Mouse (Mus musculus): ENCODE results near the gene Olfr829. TPM values are rescaled to one million over a fixed set of nuclear protein-coding genes. Genes with fewer than 3 reads are reported as not detected.
"Not testable (repeated sequence)": the region's sequence is repeated elsewhere in the genome, so short reads cannot be mapped to it uniquely, and the experiment has no call there.

Olfr829 gene
- polyA plus RNA-seq (2012; rRNA removed): not detected in 2 replicates

- TF ChIP-seq CTCF (IDR thresholded peaks at IDR 0.05; ENCODE audit: borderline replicate concordance, control insufficient read depth, extremely low read depth, insufficient read depth, low read length, poor library complexity): no peak
- no peak for TF ChIP-seq POLR2A (IDR thresholded peaks at IDR 0.05; ENCODE audit: control insufficient read depth, extremely low read depth, insufficient read depth, low read length, poor library complexity)
- Histone ChIP-seq H3K27ac (ENCODE audit: control insufficient read depth, insufficient read depth, low read length) (no peak within 1 kb of the TSS), H3K36me3 (ENCODE audit: control insufficient read depth, insufficient read depth, low read length) (no peaks in the 10 kb centered on the region), H3K4me1 (replicated peaks; ENCODE audit: control insufficient read depth, insufficient read depth, low read length) (no peaks in the 10 kb centered on the region), H3K4me3 (ENCODE audit: control insufficient read depth, insufficient read depth, low read length) (no peak within 1 kb of the TSS), H3K27me3 (ENCODE audit: control insufficient read depth, insufficient read depth, low read length) (no peaks in the 10 kb centered on the region)
- DNase-seq: no peak
- whole genome bisulfite sequencing: 75% methylated on average over 1 of the region's 1 CpGs
These were observed at the start of gene Olfr829 for GRCm38 (mm10) chr9:18854633-18855032. Gene Olfr829, plus strand, starts transcription at chr9:18854933.

- TF ChIP-seq POLR2A (IDR thresholded peaks at IDR 0.05; ENCODE audit: control insufficient read depth, extremely low read depth, insufficient read depth, low read length, poor library complexity): no peak
- no peak for TF ChIP-seq CTCF (IDR thresholded peaks at IDR 0.05; ENCODE audit: borderline replicate concordance, control insufficient read depth, extremely low read depth, insufficient read depth, low read length, poor library complexity)
- no peak for DNase-seq
- Histone ChIP-seq H3K4me3 (ENCODE audit: control insufficient read depth, insufficient read depth, low read length) (no peak within 1 kb of the TSS), H3K36me3 (ENCODE audit: control insufficient read depth, insufficient read depth, low read length) (no peaks in the 10 kb centered on the region), H3K4me1 (replicated peaks; ENCODE audit: control insufficient read depth, insufficient read depth, low read length) (no peaks in the 10 kb centered on the region), H3K27me3 (ENCODE audit: control insufficient read depth, insufficient read depth, low read length) (no peaks in the 10 kb centered on the region), H3K27ac (ENCODE audit: control insufficient read depth, insufficient read depth, low read length) (no peak within 1 kb of the TSS)
These were observed 35.3 kb upstream of the Olfr829 start, which contains the start of gene Olfr828 for GRCm38 (mm10) chr9:18819426-18819825. Gene Olfr828, minus strand, starts transcription at chr9:18819526.

- Histone ChIP-seq H3K27ac (ENCODE audit: control insufficient read depth, insufficient read depth, low read length) (no peak within 1 kb of the TSS), H3K36me3 (ENCODE audit: control insufficient read depth, insufficient read depth, low read length) (no peaks in the 10 kb centered on the region), H3K4me1 (replicated peaks; ENCODE audit: control insufficient read depth, insufficient read depth, low read length) (no peaks in the 10 kb centered on the region), H3K27me3 (ENCODE audit: control insufficient read depth, insufficient read depth, low read length) (no peaks in the 10 kb centered on the region), H3K4me3 (ENCODE audit: control insufficient read depth, insufficient read depth, low read length) (no peak within 1 kb of the TSS)
- DNase-seq: no peak
- no peak for TF ChIP-seq POLR2A (IDR thresholded peaks at IDR 0.05; ENCODE audit: control insufficient read depth, extremely low read depth, insufficient read depth, low read length, poor library complexity)
- no peak for TF ChIP-seq CTCF (IDR thresholded peaks at IDR 0.05; ENCODE audit: borderline replicate concordance, control insufficient read depth, extremely low read depth, insufficient read depth, low read length, poor library complexity)
These were observed 19.7 kb downstream of the Olfr829 start, which contains the start of gene Olfr830 for GRCm38 (mm10) chr9:18874393-18874792. Gene Olfr830, plus strand, starts transcription at chr9:18874693.

- H3K27ac ChIP-seq (ENCODE audit: control insufficient read depth, insufficient read depth, low read length); DNase-seq; H3K4me1 ChIP-seq (replicated peaks; ENCODE audit: control insufficient read depth, insufficient read depth, low read length); H3K36me3 ChIP-seq (ENCODE audit: control insufficient read depth, insufficient read depth, low read length); H3K27me3 ChIP-seq (ENCODE audit: control insufficient read depth, insufficient read depth, low read length); H3K4me3 ChIP-seq (ENCODE audit: control insufficient read depth, insufficient read depth, low read length): not testable (repeated sequence)
- 89% methylated on average over 2 of the region's 2 CpGs for WGBS
These were observed 53.0 kb downstream of the Olfr829 start for GRCm38 (mm10) chr9:18907699-18908098.

Other genes with a start within 250 kb of the Olfr829 start
- 0.54 and 1.1 TPM in 2 replicates for gene Muc16, start 180.4 kb upstream of the Olfr829 start, polyA plus RNA-seq (2012; rRNA removed)
- not detected in 2 replicates for gene Olfr24, start 90.9 kb upstream of the Olfr829 start, polyA plus RNA-seq (2012; rRNA removed)
- gene Olfr828, start 35.4 kb upstream of the Olfr829 start, polyA plus RNA-seq (2012; rRNA removed): not detected in 2 replicates
- gene Olfr830, start 19.8 kb downstream of the Olfr829 start, polyA plus RNA-seq (2012; rRNA removed): not detected in 2 replicates
- gene Olfr832, start 82.2 kb downstream of the Olfr829 start, polyA plus RNA-seq (2012; rRNA removed): not detected in 2 replicates
- not detected in 2 replicates for gene Olfr834, start 133.1 kb downstream of the Olfr829 start, polyA plus RNA-seq (2012; rRNA removed)
- gene Olfr835, start 177.8 kb downstream of the Olfr829 start, polyA plus RNA-seq (2012; rRNA removed): not detected in 2 replicates

Measured in thymus, adult 2 months (tissue).